Mouse (Mus musculus) hindbrain, embryonic 16.5 days (tissue): ENCODE data around the gene Slc19a3. TPM values are rescaled to one million over a fixed set of nuclear protein-coding genes. Genes with fewer than 3 reads are reported as not detected.

Source experiments
- polyA plus RNA-seq: library from polyadenylated mRNA; unstranded; fragments of >200 nt; fragmentation: Nextera tagmentation; extraction: Ambion mirVana; gene quantifications from 2 replicates; pipeline ENCODE4 v1.2.1, GENCODE M21; 2015

Slc19a3 gene
- polyA plus RNA-seq, 1 experiment from 2014 or later, result 1.6 TPM

Other genes starting within 250 kb of the Slc19a3 start
- 23.9 and 27.7 TPM in 2 replicates for gene Agfg1, start 199.0 kb downstream of the Slc19a3 start, polyA plus RNA-seq
- gene A030005L19Rik, start 125.1 kb downstream of the Slc19a3 start, polyA plus RNA-seq, result 0.20 TPM in 1 of 2 replicates, not detected in the other
- gene A030014E15Rik, start 113.5 kb downstream of the Slc19a3 start, polyA plus RNA-seq, result not detected in 2 replicates
- not detected in 2 replicates for gene Gm6217, start 107.0 kb downstream of the Slc19a3 start, polyA plus RNA-seq
- gene A030003K21Rik, start 95.1 kb downstream of the Slc19a3 start, polyA plus RNA-seq, result not detected in 2 replicates
- not detected in 2 replicates for gene Gm7544, start 82.4 kb downstream of the Slc19a3 start, polyA plus RNA-seq
- gene Gm47955, start 78.2 kb downstream of the Slc19a3 start, polyA plus RNA-seq, result not detected in 2 replicates
- gene Gm47959, start 37.9 kb downstream of the Slc19a3 start, polyA plus RNA-seq, result not detected in 2 replicates
- gene Krtap28-10, start 4.0 kb upstream of the Slc19a3 start, polyA plus RNA-seq, result not detected in 2 replicates
- not detected in 2 replicates for gene Gm47969, start 6.5 kb upstream of the Slc19a3 start, polyA plus RNA-seq
- not detected in 2 replicates for gene A030005K14Rik, start 20.9 kb upstream of the Slc19a3 start, polyA plus RNA-seq
- gene Krtap28-13, start 22.5 kb upstream of the Slc19a3 start, polyA plus RNA-seq, result not detected in 2 replicates
- not detected in 2 replicates for gene Ccl20, start 78.3 kb upstream of the Slc19a3 start, polyA plus RNA-seq
- 1.7 and 2.3 TPM in 2 replicates for gene Daw1, start 121.3 kb upstream of the Slc19a3 start, polyA plus RNA-seq